Mouse (Mus musculus): Measurements from ENCODE around the gene Spsb4. TPM values are rescaled to one million over a fixed set of nuclear protein-coding genes. Genes with fewer than 3 reads are reported as not detected.

Spsb4 gene
- polyA plus RNA-seq, 1 experiment from 2014 or later = 84.6 TPM

DNA sequence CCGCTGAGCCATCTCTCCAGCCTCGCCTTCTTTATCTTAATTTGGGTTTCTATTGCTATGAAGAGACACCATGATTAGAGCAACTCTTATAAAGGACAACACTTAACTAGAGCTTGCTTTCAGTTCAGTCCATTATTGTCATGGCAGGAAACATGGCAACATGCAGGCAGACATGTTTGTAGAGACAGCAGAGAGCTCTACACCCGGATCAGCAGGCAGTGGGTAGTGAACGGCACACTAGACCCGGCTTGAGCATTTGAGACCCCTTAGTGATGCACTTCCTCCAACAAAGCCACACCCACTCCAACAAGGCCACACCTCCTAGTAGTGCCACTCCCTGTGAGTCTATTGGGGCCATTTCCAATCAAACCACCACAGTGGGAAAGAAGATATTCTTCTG lies 3.7 kb upstream of the Spsb4 start:
- Histone ChIP-seq H3K36me3 (ENCODE audit: control insufficient read depth, insufficient read depth, low read length) (no peaks in the 10 kb centered on the region), H3K9me3 (ENCODE audit: control insufficient read depth, low read length) (no peaks in the 10 kb centered on the region), H3K4me1 (replicated peaks; ENCODE audit: control insufficient read depth, insufficient read depth, low read length) (peaks cover 2% of the 10 kb centered on the region; the same call in 1 of the 2 replicates), H3K4me2 (ENCODE audit: low read depth, low read length, severe bottlenecking) (no peak overlapping the region), H3K27ac (ENCODE audit: low read depth, low read length) (no peak overlapping the region), H3K27me3 (ENCODE audit: control insufficient read depth, insufficient read depth, low read length) (no peaks in the 10 kb centered on the region), H3K4me3 (ENCODE audit: low read depth, low read length) (no peak overlapping the region), H3K9ac (ENCODE audit: low read length) (no peak overlapping the region)
- 86% methylated on average over 5 of the region's 5 CpGs for WGBS
- ATAC-seq (replicated peaks; ENCODE audit: low FRiP score) = no peak
- DNase-seq (ENCODE audit: low spot score) = no peak

- H3K4me1 ChIP-seq (replicated peaks; ENCODE audit: control insufficient read depth, insufficient read depth, low read length) = peaks cover 5% of the 10 kb centered on the region
- no peak overlapping the region for H3K9ac ChIP-seq (ENCODE audit: low read length)
- H3K27me3 ChIP-seq (ENCODE audit: control insufficient read depth, insufficient read depth, low read length) = no peaks in the 10 kb centered on the region
- H3K9me3 ChIP-seq (ENCODE audit: control insufficient read depth, low read length) = no peaks in the 10 kb centered on the region
- ATAC-seq (replicated peaks; ENCODE audit: low FRiP score) = no peak
- 86% methylated on average over 8 of the region's 8 CpGs for WGBS
- no peak overlapping the region for H3K4me3 ChIP-seq (ENCODE audit: low read depth, low read length)
- no peaks in the 10 kb centered on the region for H3K36me3 ChIP-seq (ENCODE audit: control insufficient read depth, insufficient read depth, low read length)
- no peak for DNase-seq (ENCODE audit: low spot score)
- no peak overlapping the region for H3K4me2 ChIP-seq (ENCODE audit: low read depth, low read length, severe bottlenecking)
- H3K27ac ChIP-seq (ENCODE audit: low read depth, low read length) = no peak overlapping the region
Observed at GRCm38 (mm10) chr9:97020152-97020551, 1.5 kb upstream of the Spsb4 start.

DNA sequence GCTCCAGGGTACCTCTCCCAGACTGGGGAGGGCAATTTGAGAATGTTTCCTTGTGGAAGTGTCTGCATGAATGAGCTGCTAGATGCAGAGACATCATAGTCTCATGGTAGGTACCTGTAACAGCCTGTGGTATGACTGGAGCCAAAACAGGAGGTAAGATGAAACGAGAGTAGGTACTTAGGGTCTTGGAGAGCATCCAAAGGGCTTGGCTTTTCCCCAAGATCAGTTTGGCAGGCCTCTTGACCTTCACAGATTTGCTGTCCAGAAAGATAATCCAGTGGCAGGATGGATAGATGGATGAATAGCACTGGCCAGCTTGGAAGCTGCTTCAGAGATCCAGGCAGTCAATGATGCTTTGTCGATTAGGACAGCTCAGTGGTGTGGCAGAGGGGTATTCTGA lies 1.0 kb upstream of the Spsb4 start:
- H3K9me3 ChIP-seq (ENCODE audit: control insufficient read depth, low read length) = no peaks in the 10 kb centered on the region
- no peak overlapping the region for H3K4me3 ChIP-seq (ENCODE audit: low read depth, low read length)
- no peak overlapping the region for H3K27ac ChIP-seq (ENCODE audit: low read depth, low read length)
- no peak for DNase-seq (ENCODE audit: low spot score)
- no peaks in the 10 kb centered on the region for H3K36me3 ChIP-seq (ENCODE audit: control insufficient read depth, insufficient read depth, low read length)
- H3K4me1 ChIP-seq (replicated peaks; ENCODE audit: control insufficient read depth, insufficient read depth, low read length) = peaks cover 9% of the 10 kb centered on the region
- ATAC-seq (replicated peaks; ENCODE audit: low FRiP score) = no peak
- no peak overlapping the region for H3K9ac ChIP-seq (ENCODE audit: low read length)
- WGBS = 81% methylated on average over 2 of the region's 2 CpGs
- peak overlapping the region; percentile 69; the same call in 1 of the 2 replicates for H3K4me2 ChIP-seq (ENCODE audit: low read depth, low read length, severe bottlenecking)
- H3K27me3 ChIP-seq (ENCODE audit: control insufficient read depth, insufficient read depth, low read length) = no peaks in the 10 kb centered on the region

DNA sequence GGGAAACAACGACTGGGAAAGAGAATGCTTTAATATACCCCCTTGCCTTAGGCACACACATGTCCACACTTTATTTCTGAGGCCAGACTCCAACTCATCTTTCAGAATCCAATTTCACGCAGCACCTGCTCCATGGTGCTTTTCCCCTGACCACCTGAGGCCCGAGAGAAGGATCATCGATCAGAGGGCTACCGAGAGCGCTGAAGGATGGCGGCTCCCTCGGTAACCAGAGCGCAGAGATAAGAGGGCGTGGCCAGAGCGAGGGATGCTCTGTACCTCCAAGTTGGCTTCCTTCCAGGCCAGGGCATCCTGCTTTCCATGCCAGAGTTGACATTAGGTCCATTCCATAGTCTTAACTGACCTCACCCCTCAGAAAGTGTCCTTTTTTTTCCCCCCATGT lies 588 bp upstream of the Spsb4 start:
- H3K27me3 ChIP-seq (ENCODE audit: control insufficient read depth, insufficient read depth, low read length) = no peaks in the 10 kb centered on the region
- H3K36me3 ChIP-seq (ENCODE audit: control insufficient read depth, insufficient read depth, low read length) = no peaks in the 10 kb centered on the region
- peak; percentile 42 for ATAC-seq (replicated peaks; ENCODE audit: low FRiP score)
- peak overlapping the region; percentile 69 for H3K4me2 ChIP-seq (ENCODE audit: low read depth, low read length, severe bottlenecking)
- under 1% methylated on average over 11 of the region's 11 CpGs for WGBS
- peak overlapping the region; percentile 94 for H3K9ac ChIP-seq (ENCODE audit: low read length)
- H3K4me3 ChIP-seq (ENCODE audit: low read depth, low read length) = peak overlapping the region; percentile 72
- peak; percentile 66 for DNase-seq (ENCODE audit: low spot score)
- H3K4me1 ChIP-seq (replicated peaks; ENCODE audit: control insufficient read depth, insufficient read depth, low read length) = peaks cover 11% of the 10 kb centered on the region
- no peaks in the 10 kb centered on the region for H3K9me3 ChIP-seq (ENCODE audit: control insufficient read depth, low read length)
- peak overlapping the region; percentile 98 for H3K27ac ChIP-seq (ENCODE audit: low read depth, low read length)

DNA sequence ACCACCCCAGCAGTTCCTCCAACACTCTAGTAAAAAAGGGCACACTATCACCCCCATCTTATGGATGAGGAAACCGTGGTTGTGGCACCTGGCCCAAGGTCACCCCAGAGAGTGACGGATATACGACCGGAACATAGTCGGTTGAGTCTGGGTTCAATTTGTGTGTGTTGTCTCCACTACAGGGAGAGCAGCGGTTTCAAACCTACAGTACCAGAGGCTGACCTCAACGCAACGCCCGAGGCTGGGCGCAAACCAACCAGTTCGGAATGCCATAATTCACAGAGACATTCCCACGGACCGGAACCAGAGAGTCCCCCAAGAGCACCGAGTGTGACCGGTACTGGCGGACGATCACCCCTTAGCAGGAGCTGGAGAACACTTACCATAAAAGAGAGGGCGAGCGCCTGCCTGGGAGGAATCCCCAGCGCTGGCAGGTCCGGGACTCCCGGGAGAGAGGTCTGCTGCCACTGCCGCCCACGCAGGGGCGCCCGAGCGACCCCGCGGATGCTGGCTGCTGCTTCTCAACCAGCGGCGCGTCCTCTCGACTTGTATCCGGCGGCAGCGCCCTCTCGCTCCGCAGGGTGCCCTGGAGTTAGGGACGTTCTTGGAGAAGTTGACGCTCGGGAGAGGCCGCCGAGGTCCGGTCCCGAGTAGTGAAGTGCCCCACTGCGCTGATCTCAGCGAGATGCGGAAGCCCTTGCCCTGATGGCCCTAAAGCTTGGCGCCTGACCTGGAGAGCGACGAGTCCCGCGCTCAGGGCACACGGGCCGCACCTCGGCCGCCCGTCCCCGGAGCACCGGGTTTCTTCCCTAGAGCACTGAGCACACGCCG lies 617 bp downstream of the Spsb4 start:
- H3K27ac ChIP-seq (ENCODE audit: low read depth, low read length) = peak overlapping the region; percentile 98
- peak overlapping the region; percentile 69 for H3K4me2 ChIP-seq (ENCODE audit: low read depth, low read length, severe bottlenecking)
- H3K9ac ChIP-seq (ENCODE audit: low read length) = peak overlapping the region; percentile 94
- H3K27me3 ChIP-seq (ENCODE audit: control insufficient read depth, insufficient read depth, low read length) = no peaks in the 10 kb centered on the region
- H3K4me1 ChIP-seq (replicated peaks; ENCODE audit: control insufficient read depth, insufficient read depth, low read length) = peaks cover 23% of the 10 kb centered on the region
- H3K4me3 ChIP-seq (ENCODE audit: low read depth, low read length) = peak overlapping the region; percentile 72
- WGBS = under 1% methylated on average over 62 of the region's 62 CpGs
- ATAC-seq (replicated peaks; ENCODE audit: low FRiP score) = peak; percentile 57
- DNase-seq (ENCODE audit: low spot score) = peak; percentile 91
- no peaks in the 10 kb centered on the region for H3K36me3 ChIP-seq (ENCODE audit: control insufficient read depth, insufficient read depth, low read length)
- no peaks in the 10 kb centered on the region for H3K9me3 ChIP-seq (ENCODE audit: control insufficient read depth, low read length)

DNA sequence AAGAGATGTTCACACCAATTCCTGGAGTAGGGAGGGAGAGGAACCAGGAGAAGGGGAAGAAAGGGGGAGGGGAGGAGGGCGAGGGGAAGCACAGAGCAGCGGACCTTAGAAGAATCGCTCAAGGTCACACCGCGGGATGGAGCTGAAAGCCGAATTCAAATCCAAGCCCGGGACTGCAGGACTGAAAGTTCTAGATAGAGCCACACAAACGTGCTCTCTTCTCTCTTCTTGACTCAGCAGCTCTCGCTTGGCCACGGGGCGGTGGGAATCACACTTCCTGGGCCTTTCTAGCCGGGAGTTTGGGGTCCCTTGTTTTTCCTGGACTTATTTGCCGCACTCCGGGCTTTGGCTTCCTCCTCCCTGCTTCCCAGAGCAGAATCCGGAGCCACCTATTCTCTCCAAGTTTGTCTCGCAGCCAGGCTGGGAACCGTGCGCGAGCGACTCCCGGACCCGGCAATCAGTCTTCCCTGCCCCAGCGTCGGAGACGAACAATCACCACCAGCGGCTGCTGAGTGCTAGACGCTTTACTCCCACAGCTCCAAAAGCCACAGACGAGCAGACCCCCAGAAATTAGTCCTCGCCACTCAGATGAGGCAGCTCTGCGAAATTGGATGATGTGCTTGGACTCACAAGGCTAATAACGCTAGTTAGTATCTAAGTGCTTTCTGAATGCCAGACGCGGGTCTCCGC lies 1.4 kb downstream of the Spsb4 start:
- Histone ChIP-seq H3K9me3 (ENCODE audit: control insufficient read depth, low read length) (no peaks in the 10 kb centered on the region), H3K4me3 (ENCODE audit: low read depth, low read length) (peak overlapping the region; percentile 72), H3K27ac (ENCODE audit: low read depth, low read length) (peak overlapping the region; percentile 98), H3K9ac (ENCODE audit: low read length) (peak overlapping the region; percentile 94), H3K4me1 (replicated peaks; ENCODE audit: control insufficient read depth, insufficient read depth, low read length) (peaks cover 30% of the 10 kb centered on the region), H3K36me3 (ENCODE audit: control insufficient read depth, insufficient read depth, low read length) (no peaks in the 10 kb centered on the region), H3K4me2 (ENCODE audit: low read depth, low read length, severe bottlenecking) (peak overlapping the region; percentile 69), H3K27me3 (ENCODE audit: control insufficient read depth, insufficient read depth, low read length) (no peaks in the 10 kb centered on the region)
- DNase-seq (ENCODE audit: low spot score) = peak; percentile 73
- under 1% methylated on average over 34 of the region's 34 CpGs for WGBS
- ATAC-seq (replicated peaks; ENCODE audit: low FRiP score) = no peak

- ATAC-seq (replicated peaks; ENCODE audit: low FRiP score) (no peak), DNase-seq (ENCODE audit: low spot score) (peak; percentile 67)
- Histone ChIP-seq H3K9ac (ENCODE audit: low read length) (peak overlapping the region; percentile 94; the same call in 1 of the 2 replicates), H3K4me3 (ENCODE audit: low read depth, low read length) (peak overlapping the region; percentile 72), H3K4me2 (ENCODE audit: low read depth, low read length, severe bottlenecking) (peak overlapping the region; percentile 69), H3K4me1 (replicated peaks; ENCODE audit: control insufficient read depth, insufficient read depth, low read length) (peaks cover 34% of the 10 kb centered on the region), H3K36me3 (ENCODE audit: control insufficient read depth, insufficient read depth, low read length) (no peaks in the 10 kb centered on the region), H3K9me3 (ENCODE audit: control insufficient read depth, low read length) (no peaks in the 10 kb centered on the region), H3K27ac (ENCODE audit: low read depth, low read length) (peak overlapping the region; percentile 42), H3K27me3 (ENCODE audit: control insufficient read depth, insufficient read depth, low read length) (no peaks in the 10 kb centered on the region)
- 7% methylated on average over 6 of the region's 6 CpGs for WGBS
Observed at GRCm38 (mm10) chr9:97015751-97016150, 2.9 kb downstream of the Spsb4 start.

GRCm38 (mm10) chr9:97013698-97014097 lies 4.9 kb downstream of the Spsb4 start:
- H3K9ac ChIP-seq (ENCODE audit: low read length) = peak overlapping the region; percentile 27
- H3K9me3 ChIP-seq (ENCODE audit: control insufficient read depth, low read length) = no peaks in the 10 kb centered on the region; the same call in 1 of the 2 replicates
- ATAC-seq (replicated peaks; ENCODE audit: low FRiP score) (no peak), DNase-seq (ENCODE audit: low spot score) (no peak)
- no peak overlapping the region for H3K4me3 ChIP-seq (ENCODE audit: low read depth, low read length)
- peak overlapping the region; percentile 70 for H3K27ac ChIP-seq (ENCODE audit: low read depth, low read length)
- 68% methylated on average over 9 of the region's 9 CpGs for WGBS
- H3K27me3 ChIP-seq (ENCODE audit: control insufficient read depth, insufficient read depth, low read length) = no peaks in the 10 kb centered on the region
- H3K4me2 ChIP-seq (ENCODE audit: low read depth, low read length, severe bottlenecking) = peak overlapping the region; percentile 21; the same call in 1 of the 2 replicates
- peaks cover 32% of the 10 kb centered on the region for H3K4me1 ChIP-seq (replicated peaks; ENCODE audit: control insufficient read depth, insufficient read depth, low read length)
- 0 out of 2 replicates have a peak, but pooled peaks cover 3% of the 10 kb centered on the region for H3K36me3 ChIP-seq (ENCODE audit: control insufficient read depth, insufficient read depth, low read length)

Measured in forebrain, embryonic 11.5 days (tissue).